Mouse (Mus musculus) erythroblast, embryonic 14.5 days (primary cell): ENCODE measurements around the gene Timp2. TPM values are rescaled to one million over a fixed set of nuclear protein-coding genes. Genes with fewer than 3 reads are reported as not detected.
"Not testable (repeated sequence)": the region's sequence is repeated elsewhere in the genome, so short reads cannot be mapped to it uniquely, and the experiment has no call there.

Experiments used
- H3K27me3 ChIP-seq: 2 replicates; pipeline ENCODE4 v1.6.1; 2012; ENCODE audit warnings: inconsistent platforms; ENCODE audit not compliant: control insufficient read depth
- H3K36me3 ChIP-seq: 2 replicates; pipeline ENCODE4 v1.6.1; 2012; ENCODE audit warnings: mild to moderate bottlenecking, inconsistent platforms; ENCODE audit not compliant: control insufficient read depth
- H3K4me1 ChIP-seq: 2 replicates; pipeline ENCODE4 v1.6.1; 2012; ENCODE audit warnings: inconsistent platforms; ENCODE audit not compliant: control insufficient read depth
- H3K4me3 ChIP-seq: replicated peaks from 2 replicates; pipeline ENCODE3; 2012; ENCODE audit warnings: moderate library complexity, mild to moderate bottlenecking, inconsistent platforms
- H3K9me3 ChIP-seq: 2 replicates; pipeline ENCODE4 v1.6.1; 2012; ENCODE audit warnings: low read length, inconsistent platforms, mixed read lengths; ENCODE audit not compliant: control insufficient read depth
- GATA1 ChIP-seq: IDR thresholded peaks from 2 replicates; pipeline ENCODE4 v1.6.1; 2012; ENCODE audit warnings: low read length, inconsistent platforms, mixed read lengths
- TAL1 ChIP-seq: IDR thresholded peaks from 3 replicates; pipeline ENCODE4 v1.6.1; 2012; ENCODE audit warnings: low read length, inconsistent platforms, mixed read lengths
- polyA plus RNA-seq: library from polyadenylated mRNA; stranded (reverse); fragments of >175 nt; gene quantifications from 2 replicates; pipeline ENCODE4 v1.2.3, GENCODE M21; 2012

Gene Timp2
- polyA plus RNA-seq, 1 experiment: 0.13 TPM

DNA sequence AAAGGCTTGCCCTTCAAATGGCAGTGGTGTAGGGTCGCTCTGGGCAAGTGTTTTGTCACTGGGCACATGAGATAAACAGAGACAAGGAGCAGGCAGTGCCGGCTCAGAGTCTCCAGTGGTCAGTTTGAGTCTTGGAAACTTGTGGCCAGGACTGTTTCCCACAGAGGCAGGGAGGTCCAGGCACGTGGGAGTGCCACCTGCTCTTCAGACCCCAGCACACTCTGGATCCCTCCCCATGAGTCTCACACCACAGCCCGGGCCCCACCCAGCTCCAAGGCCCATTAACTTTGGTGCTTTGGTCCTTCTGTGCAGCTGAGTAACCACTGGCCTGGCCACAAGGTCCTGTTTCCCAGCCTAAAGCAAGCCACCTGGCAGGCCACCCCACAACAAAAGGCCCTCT, 33.6 kb downstream of the Timp2 start:
- no peaks in the 10 kb centered on the region; the same call in 1 of the 2 replicates for H3K4me1 ChIP-seq
- no peaks in the 10 kb centered on the region for H3K9me3 ChIP-seq
- TF ChIP-seq TAL1 (no peak), GATA1 (no peak)
- H3K27me3 ChIP-seq: no peaks in the 10 kb centered on the region
- H3K4me3 ChIP-seq: no peak overlapping the region
- H3K36me3 ChIP-seq: no peaks in the 10 kb centered on the region

DNA sequence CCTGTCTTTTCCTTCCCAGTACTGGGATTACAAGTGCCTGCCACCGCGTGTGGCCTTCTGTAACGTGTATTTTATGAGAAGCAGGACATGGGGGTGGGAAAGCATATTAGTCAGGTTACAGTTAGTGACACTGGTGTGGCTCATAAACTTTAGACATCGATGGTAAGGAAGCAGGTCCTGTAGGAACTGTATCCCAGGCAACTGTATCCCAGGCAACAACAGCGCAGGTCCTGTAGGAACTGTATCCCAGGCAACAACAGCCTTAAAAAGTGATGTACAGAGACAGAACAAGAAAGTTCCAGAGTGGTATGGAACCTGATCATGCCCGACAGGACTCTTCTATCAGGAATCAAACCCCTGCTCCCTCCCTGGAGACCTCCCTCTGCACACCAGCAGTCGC, 34.0 kb downstream of the Timp2 start:
- TF ChIP-seq TAL1 (no peak), GATA1 (no peak)
- no peaks in the 10 kb centered on the region for H3K36me3 ChIP-seq
- H3K4me1 ChIP-seq: peaks cover 1% of the 10 kb centered on the region
- H3K4me3 ChIP-seq: no peak overlapping the region
- no peaks in the 10 kb centered on the region for H3K27me3 ChIP-seq
- no peaks in the 10 kb centered on the region for H3K9me3 ChIP-seq

DNA sequence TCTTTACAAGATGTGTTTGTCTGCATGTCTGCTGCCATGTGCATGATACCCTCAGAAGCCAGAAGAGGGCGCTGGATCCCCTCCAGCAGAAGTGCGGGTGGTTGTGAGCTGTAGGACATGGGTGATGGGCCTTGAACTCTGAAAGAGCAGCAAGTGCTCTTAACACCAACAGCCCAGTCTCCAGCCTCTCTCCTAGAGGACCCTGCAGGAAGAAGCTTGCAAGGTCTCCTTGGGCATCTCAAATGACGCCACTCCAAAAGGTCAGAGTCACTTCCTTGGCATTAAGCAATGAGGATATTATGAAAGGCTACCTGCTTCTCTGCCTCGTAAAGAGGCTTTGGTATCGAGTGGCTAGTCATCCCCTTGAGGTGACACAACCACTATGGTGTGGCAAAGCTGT, 36.9 kb downstream of the Timp2 start:
- Histone ChIP-seq H3K9me3 (no peaks in the 10 kb centered on the region), H3K27me3 (no peaks in the 10 kb centered on the region), H3K4me3 (no peak overlapping the region), H3K4me1 (peaks cover 9% of the 10 kb centered on the region), H3K36me3 (no peaks in the 10 kb centered on the region)
- TF ChIP-seq TAL1 (no peak), GATA1 (no peak)

DNA sequence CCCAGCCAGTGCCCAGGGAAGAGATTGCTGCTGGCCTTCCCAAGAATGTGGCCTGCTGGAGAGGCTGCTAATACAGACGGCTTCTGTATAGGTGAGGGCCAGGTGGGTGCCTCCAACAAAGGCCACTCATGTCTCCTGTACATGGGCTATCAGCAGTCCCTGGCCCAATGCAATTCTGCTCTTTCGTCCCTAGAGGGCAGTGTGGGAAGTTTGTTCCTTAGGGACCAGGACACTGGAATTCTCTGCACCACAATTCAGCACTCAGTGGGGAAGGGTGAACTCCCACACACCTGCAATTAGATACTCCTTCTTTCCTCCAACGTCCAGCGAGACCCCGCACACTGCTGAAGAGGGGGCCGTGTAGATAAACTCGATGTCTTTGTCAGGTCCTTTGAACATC, 38.4 kb downstream of the Timp2 start:
- Histone ChIP-seq H3K4me3 (no peak overlapping the region), H3K9me3 (no peaks in the 10 kb centered on the region), H3K27me3 (no peaks in the 10 kb centered on the region), H3K4me1 (peaks cover 11% of the 10 kb centered on the region), H3K36me3 (no peaks in the 10 kb centered on the region)
- TF ChIP-seq GATA1 (no peak), TAL1 (no peak)

DNA sequence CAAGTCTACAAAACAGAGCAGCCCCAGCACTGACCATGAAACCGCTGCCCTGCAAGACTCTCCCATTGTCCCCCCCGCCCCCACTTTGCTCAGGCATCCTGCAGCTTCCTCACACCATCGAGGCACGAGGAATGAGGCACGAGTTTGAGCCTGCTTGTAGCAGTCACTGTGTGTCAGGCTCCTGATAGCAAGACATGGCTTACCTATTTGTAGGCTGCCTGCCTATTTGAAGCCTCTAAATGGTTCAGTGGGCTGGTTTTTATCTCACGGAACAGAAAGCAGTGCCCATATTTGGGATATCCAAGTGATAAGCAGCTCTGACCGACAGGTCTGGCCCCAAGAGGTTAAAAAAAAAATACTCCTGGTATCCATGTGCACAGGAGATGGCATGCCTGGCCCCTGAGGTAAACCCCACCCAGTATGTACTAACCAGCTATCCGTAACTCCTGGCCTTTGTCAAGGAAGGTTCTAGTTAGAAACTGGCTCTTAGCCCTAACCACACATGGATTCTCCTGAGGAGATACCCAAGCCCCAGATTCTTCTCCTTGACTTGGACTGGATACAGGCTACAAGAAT, 39.2 kb downstream of the Timp2 start:
- Histone ChIP-seq H3K4me1 (peaks cover 14% of the 10 kb centered on the region), H3K4me3 (no peak overlapping the region), H3K9me3 (no peaks in the 10 kb centered on the region), H3K36me3 (no peaks in the 10 kb centered on the region), H3K27me3 (no peaks in the 10 kb centered on the region)
- no peak for TF ChIP-seq GATA1
- TF ChIP-seq TAL1: no peak

DNA sequence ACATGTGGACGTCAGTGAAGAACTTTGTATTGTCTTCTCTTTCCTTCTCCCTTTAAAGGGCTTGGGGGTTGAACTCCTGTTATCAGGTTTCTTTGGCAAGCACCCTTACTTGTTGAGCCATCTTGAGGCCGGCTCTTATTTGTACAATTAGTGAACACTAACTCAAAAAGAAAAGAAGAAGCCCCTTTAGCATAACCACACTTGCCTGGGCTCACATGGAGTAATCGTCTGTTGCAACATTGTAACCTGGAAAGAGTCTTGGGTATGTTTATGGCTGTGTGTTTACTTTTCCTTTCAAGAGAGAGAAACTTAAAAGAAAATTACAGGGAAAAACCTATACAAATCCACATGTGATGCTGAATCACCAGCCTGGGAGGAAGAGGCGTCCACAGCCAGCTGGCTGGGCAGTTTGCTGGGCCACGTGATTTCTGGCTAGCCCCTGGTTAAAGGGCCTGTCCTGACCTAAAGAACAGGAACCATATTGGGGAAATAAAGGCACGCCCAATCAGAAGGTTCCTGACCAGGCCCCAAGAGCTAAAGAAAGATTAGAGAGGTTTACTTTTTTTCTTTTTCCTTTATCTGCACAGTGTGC, 43.3 kb downstream of the Timp2 start:
- H3K27me3 ChIP-seq: no peaks in the 10 kb centered on the region
- peaks cover 4% of the 10 kb centered on the region; the same call in 1 of the 2 replicates for H3K9me3 ChIP-seq
- H3K4me3 ChIP-seq: no peak overlapping the region
- H3K36me3 ChIP-seq: no peaks in the 10 kb centered on the region
- TF ChIP-seq GATA1 (no peak), TAL1 (no peak)
- H3K4me1 ChIP-seq: peaks cover 14% of the 10 kb centered on the region

DNA sequence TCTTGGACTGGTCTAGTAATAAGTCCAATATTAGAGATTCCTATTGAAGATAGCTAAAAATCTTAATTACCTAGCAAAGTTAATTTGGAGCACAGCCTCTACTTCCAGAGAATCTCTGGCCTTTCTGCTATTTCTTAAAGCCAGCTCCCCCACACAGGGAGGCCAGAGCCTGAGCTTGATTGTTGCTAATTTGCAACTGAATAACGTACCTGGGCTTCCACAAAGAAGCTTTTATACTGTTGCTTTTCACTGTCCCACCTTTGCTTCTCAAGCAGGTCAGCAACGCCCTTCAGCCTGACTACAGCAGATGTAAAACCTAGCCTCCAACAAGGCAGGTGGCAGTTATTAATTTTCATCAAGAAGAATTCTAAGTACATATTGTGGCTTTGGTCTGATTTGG, 47.6 kb downstream of the Timp2 start:
- H3K27me3 ChIP-seq, H3K4me1 ChIP-seq, H3K4me3 ChIP-seq, H3K9me3 ChIP-seq, H3K36me3 ChIP-seq: not testable (repeated sequence)

DNA sequence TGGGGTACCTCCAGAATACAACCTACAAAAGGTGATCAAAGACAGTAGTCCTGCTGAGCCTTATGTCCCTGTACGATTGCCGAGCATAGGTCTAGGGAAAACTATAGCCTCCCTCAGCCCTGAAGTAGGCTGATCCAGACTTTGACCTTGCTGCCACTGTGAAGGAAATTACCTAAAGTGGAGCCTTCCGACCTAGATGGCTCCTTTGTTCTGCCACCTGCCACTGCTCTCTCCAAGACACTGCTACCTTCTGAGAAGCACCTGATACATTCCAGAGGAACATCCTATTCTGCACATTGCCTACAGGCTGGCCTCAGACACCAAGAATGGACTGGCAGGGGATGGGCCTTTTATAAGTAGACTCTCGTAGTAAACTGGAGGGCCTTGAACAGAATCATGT, 51.6 kb downstream of the Timp2 start:
- not testable (repeated sequence) for H3K4me1 ChIP-seq, H3K27me3 ChIP-seq, H3K4me3 ChIP-seq, H3K9me3 ChIP-seq, H3K36me3 ChIP-seq

DNA sequence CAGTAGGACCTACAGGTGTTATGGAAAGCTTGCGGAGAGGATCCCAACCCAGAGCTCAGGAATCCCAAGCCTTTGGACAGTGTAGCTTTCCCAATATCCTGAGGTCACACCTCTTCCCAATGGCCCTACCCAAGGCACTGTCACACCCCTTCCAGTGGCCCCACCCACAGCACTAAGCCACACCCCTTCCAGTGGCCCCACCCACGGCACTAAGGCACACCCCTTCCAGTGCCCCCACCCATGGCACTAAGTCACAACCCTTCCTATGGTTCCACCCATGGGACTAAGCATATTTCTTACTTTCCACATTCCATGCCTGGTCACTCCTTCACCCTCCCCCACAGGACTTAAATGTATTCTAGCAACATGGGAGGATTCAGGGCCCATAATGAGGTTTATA, 56.7 kb downstream of the Timp2 start:
- Histone ChIP-seq H3K27me3 (peaks cover 9% of the 10 kb centered on the region), H3K4me3 (no peak overlapping the region), H3K4me1 (peaks cover 5% of the 10 kb centered on the region), H3K36me3 (no peaks in the 10 kb centered on the region), H3K9me3 (no peaks in the 10 kb centered on the region; the same call in 1 of the 2 replicates)
- TF ChIP-seq TAL1 (no peak), GATA1 (no peak)

DNA sequence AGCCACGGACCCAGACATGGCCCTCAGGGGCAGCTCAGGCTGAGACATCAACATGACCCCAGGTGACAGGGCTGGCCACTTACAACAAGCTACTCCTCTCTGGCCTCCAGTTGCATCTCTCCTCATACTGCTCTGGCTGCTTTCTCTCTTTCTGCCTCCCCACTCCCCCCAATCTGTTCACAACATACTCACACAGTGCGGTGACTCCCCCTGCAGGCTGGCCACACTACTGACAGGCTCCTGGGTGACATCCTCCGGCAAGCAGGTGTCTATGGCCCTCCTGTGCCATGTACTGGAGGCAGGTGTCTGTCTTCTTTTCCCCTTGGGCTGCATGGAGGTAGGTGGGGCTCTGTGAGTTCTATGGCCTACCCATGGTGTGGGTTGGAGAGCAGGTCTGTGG, 57.6 kb downstream of the Timp2 start:
- Histone ChIP-seq H3K27me3 (peaks cover 14% of the 10 kb centered on the region), H3K4me3 (no peak overlapping the region), H3K9me3 (no peaks in the 10 kb centered on the region; the same call in 1 of the 2 replicates), H3K36me3 (no peaks in the 10 kb centered on the region), H3K4me1 (peaks cover 5% of the 10 kb centered on the region)
- TF ChIP-seq GATA1 (no peak), TAL1 (no peak)
